In genomic region chr8:120536306-120537206, GRCm38 (mm10) we compare ENCODE assay signal across 8 mouse cellular contexts. TPM values are rescaled to one million over a fixed set of nuclear protein-coding genes. Genes with fewer than 3 reads are reported as not detected.
DNase-seq lines count a peak whose midpoint lies in the region; ATAC-seq and TF ChIP-seq lines count a peak whose summit lies in the region.

No protein-coding gene starts in this region.

- peak overlapping the region; percentile 96 for H3K27ac ChIP-seq in bone marrow, adult 2 months (ENCODE audit: control insufficient read depth, insufficient read depth, low read depth, low read length, poor library complexity)
- H3K27ac ChIP-seq in forebrain, embryonic 15.5 days (replicated peaks), result peak overlapping the region; percentile 98

- WGBS in bone marrow, adult 2 months, result under 1% methylated on average over 61 of the region's 61 CpGs
- WGBS in forebrain, embryonic 15.5 days, result under 1% methylated on average over 61 of the region's 61 CpGs

- no peak for DNase-seq in frontal cortex, postnatal 25 days (ENCODE audit: low spot score in 2 of 2)
- peak; percentile 88 for DNase-seq in A20 (ENCODE audit: low read depth, low spot score)
- peak; percentile 64 for DNase-seq in kidney, postnatal 10 days
- peak; percentile 75 to 84 for DNase-seq in lung, postnatal 4 days
- DNase-seq in splenic B cell, adult 2 months (ENCODE audit: low read depth, low spot score), result peak; percentile 39

- H3K4me1 ChIP-seq in bone marrow, adult 2 months (ENCODE audit: control insufficient read depth, insufficient read depth, low read length), result peaks cover 11% of the 10 kb centered on the region
- peaks cover 92% of the 10 kb centered on the region for H3K4me1 ChIP-seq in forebrain, embryonic 15.5 days

- TF ChIP-seq POLR2A in bone marrow, adult 2 months (IDR thresholded peaks at IDR 0.05; ENCODE audit: borderline replicate concordance, control insufficient read depth, low read depth, low read length), result no peak

- no peak for TF ChIP-seq CTCF in bone marrow, adult 2 months (IDR thresholded peaks at IDR 0.05; ENCODE audit: control insufficient read depth, insufficient read depth, low read length)

- H3K36me3 ChIP-seq in forebrain, embryonic 15.5 days, result no peaks in the 10 kb centered on the region
- H3K36me3 ChIP-seq in splenic B cell, adult 2 months (ENCODE audit: control insufficient read depth, insufficient read depth, low read length, poor library complexity, severe bottlenecking), result no peaks in the 10 kb centered on the region

- peak overlapping the region; percentile 70 for H3K4me3 ChIP-seq in bone marrow, adult 2 months (replicated peaks; ENCODE audit: control insufficient read depth, low read depth, low read length)
- H3K4me3 ChIP-seq in forebrain, embryonic 15.5 days, result peak overlapping the region; percentile 78

- peak overlapping the region; percentile 65 for H3K9ac ChIP-seq in forebrain, embryonic 15.5 days (replicated peaks)

- no peaks in the 10 kb centered on the region for H3K9me3 ChIP-seq in forebrain, embryonic 15.5 days

- no peaks in the 10 kb centered on the region for H3K27me3 ChIP-seq in forebrain, embryonic 15.5 days
- H3K27me3 ChIP-seq in splenic B cell, adult 2 months (ENCODE audit: control insufficient read depth, insufficient read depth, low read length, poor library complexity, severe bottlenecking), result no peaks in the 10 kb centered on the region

- ATAC-seq in frontal cortex, adult (ENCODE audit: low TSS enrichment), result peak; percentile 17; the same call in 1 of the 2 replicates
- 0 out of 2 replicates have a peak, but pooled peaks have one; percentile 18 for ATAC-seq in forebrain, embryonic 15.5 days (replicated peaks)

- peak overlapping the region; percentile 99 for H3K4me2 ChIP-seq in forebrain, embryonic 15.5 days (replicated peaks)

RNA-seq across cellular contexts. Expression of gene Gins2, which starts 52.5 kb away (rescaled TPM):
- polyA plus RNA-seq in bone marrow, adult 2 months (2011; ENCODE audit: insufficient read depth, insufficient read length, low replicate concordance, missing spikeins), result 14.7 and 20.0 TPM in 2 replicates
- 27.1 and 34.2 TPM in 2 replicates for polyA plus RNA-seq in forebrain, embryonic 15.5 days (2015; fragmentation: Nextera tagmentation; extraction: Ambion mirVana)

Comparison
In these comparisons a context has a peak if more than half of its experiments do, and no peak if none do; other contexts are left out.
1. DNase-seq: peak in A20 (single experiment), kidney, postnatal 10 days (single experiment), lung, postnatal 4 days (2 of 2) and splenic B cell, adult 2 months (single experiment); none in frontal cortex, postnatal 25 days (0 of 2).